Mouse (Mus musculus): ENCODE data around the gene Cacna1s. TPM values are rescaled to one million over a fixed set of nuclear protein-coding genes. Genes with fewer than 3 reads are reported as not detected.

Cacna1s gene
- polyA plus RNA-seq, 1 experiment from 2014 or later, result 0.29 TPM

DNA sequence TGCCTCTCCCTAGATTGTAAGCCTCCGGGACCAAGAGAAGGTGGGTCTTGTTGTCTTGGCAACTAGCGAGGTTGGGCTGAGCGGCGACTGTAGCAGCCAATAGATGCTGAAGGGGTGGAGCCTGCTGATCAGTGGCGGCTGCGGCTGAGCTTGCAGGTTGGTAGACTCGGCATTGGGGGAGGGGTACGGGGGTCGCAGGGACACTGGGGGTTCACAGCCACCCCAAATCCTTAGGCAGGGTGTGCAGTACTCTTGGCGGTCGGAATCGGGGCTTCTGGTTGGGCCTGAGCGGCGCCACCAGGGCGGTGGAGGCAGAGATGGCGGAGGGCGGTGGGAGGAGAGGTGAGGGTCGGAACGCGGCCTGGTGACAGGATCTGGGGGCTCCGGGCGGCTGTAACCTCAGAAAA is 34.6 kb upstream of the Cacna1s start:
- Histone ChIP-seq H3K36me3 (ENCODE audit: control insufficient read depth, insufficient read depth, low read length) (peaks cover 6% of the 10 kb centered on the region), H3K9ac (ENCODE audit: low read length) (peak overlapping the region; percentile 84), H3K4me2 (ENCODE audit: low read depth, low read length) (peak overlapping the region; percentile 76), H3K4me3 (ENCODE audit: low read length) (peak overlapping the region; percentile 86), H3K9me3 (ENCODE audit: control insufficient read depth, low read length) (no peaks in the 10 kb centered on the region), H3K27ac (ENCODE audit: low read length) (peak overlapping the region; percentile 67), H3K27me3 (ENCODE audit: control insufficient read depth, insufficient read depth, low read depth, low read length) (no peaks in the 10 kb centered on the region), H3K4me1 (replicated peaks; ENCODE audit: control insufficient read depth, insufficient read depth, low read length) (peaks cover 8% of the 10 kb centered on the region; the same call in 1 of the 2 replicates)
- under 1% methylated on average over 22 of the region's 22 CpGs for WGBS
- peak; percentile 100 for ATAC-seq (ENCODE audit: low read depth)

DNA sequence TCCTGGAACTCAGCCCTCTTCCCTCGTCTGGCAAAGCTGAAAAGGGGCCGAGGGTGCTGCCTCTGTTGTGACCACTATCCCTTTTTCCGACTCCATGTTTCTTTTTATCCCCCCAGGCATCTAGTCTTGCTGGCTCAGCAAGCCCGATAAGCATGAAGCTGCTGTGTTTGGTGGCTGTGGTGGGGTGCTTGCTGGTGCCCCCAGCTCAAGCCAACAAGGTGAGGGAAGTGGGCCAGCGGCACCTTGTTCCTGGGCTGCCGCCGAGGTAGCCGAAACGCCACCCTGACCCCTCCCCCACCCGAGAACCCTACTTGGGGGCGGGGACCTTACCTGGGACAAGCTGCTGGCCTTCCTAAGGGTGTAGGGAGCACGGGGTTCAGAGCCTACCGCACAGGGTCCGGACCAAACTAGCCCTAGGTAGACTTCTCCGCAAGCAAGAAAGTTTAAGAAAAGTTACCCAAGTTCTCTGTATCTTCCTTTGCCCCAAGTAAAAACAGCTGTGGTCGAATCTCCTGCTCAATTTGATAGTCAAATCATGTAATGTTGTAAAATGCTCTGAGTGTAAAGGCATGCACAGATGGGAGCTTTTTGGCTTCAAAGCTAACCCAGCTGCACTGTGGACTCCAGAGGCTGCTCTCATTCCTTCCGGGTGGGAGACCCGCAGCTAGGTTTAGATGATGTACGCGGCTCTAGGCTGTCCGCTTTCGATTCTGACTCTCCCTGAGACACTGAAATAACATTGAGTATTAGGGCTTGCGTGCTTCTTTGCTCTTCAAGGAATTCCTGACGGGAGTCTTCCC is 34.0 kb upstream of the Cacna1s start:
- Histone ChIP-seq H3K9me3 (ENCODE audit: control insufficient read depth, low read length) (no peaks in the 10 kb centered on the region), H3K4me3 (ENCODE audit: low read length) (peak overlapping the region; percentile 86), H3K4me2 (ENCODE audit: low read depth, low read length) (peak overlapping the region; percentile 76), H3K27ac (ENCODE audit: low read length) (peak overlapping the region; percentile 67), H3K36me3 (ENCODE audit: control insufficient read depth, insufficient read depth, low read length) (peaks cover 12% of the 10 kb centered on the region), H3K4me1 (replicated peaks; ENCODE audit: control insufficient read depth, insufficient read depth, low read length) (peaks cover 8% of the 10 kb centered on the region; the same call in 1 of the 2 replicates), H3K27me3 (ENCODE audit: control insufficient read depth, insufficient read depth, low read depth, low read length) (no peaks in the 10 kb centered on the region), H3K9ac (ENCODE audit: low read length) (peak overlapping the region; percentile 84)
- 2% methylated on average over 24 of the region's 24 CpGs for WGBS
- ATAC-seq (ENCODE audit: low read depth), result peak; percentile 57

DNA sequence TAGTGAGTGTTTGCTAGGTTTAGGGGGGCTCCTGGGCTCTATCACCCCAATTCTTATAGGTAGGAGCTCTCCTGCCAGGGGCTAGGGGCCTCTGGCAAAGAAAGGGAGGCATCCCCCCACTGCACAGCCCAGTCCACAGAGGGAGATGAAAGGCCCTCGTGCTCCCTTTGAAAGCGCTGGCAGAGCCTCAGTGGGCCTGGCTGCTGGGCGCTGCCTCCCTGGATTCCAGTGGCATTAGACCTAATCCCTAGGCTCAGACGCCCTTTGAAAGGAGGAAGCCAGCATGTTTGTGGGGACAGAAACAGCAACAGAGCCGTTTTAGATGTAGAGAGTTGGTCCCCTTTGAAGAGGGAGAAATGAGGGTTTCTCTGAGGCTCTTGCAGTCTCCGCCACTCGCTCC is 22.3 kb upstream of the Cacna1s start:
- H3K4me1 ChIP-seq (replicated peaks; ENCODE audit: control insufficient read depth, insufficient read depth, low read length), result no peaks in the 10 kb centered on the region
- WGBS, result 71% methylated on average over 7 of the region's 7 CpGs
- H3K27me3 ChIP-seq (ENCODE audit: control insufficient read depth, insufficient read depth, low read depth, low read length), result no peaks in the 10 kb centered on the region
- no peak overlapping the region for H3K9ac ChIP-seq (ENCODE audit: low read length)
- ATAC-seq (ENCODE audit: low read depth), result no peak
- no peaks in the 10 kb centered on the region for H3K9me3 ChIP-seq (ENCODE audit: control insufficient read depth, low read length)
- no peak overlapping the region for H3K27ac ChIP-seq (ENCODE audit: low read length)
- H3K36me3 ChIP-seq (ENCODE audit: control insufficient read depth, insufficient read depth, low read length), result peaks cover 38% of the 10 kb centered on the region
- no peak overlapping the region for H3K4me3 ChIP-seq (ENCODE audit: low read length)
- no peak overlapping the region for H3K4me2 ChIP-seq (ENCODE audit: low read depth, low read length)

- 51% methylated on average over 8 of the region's 8 CpGs for WGBS
- no peak for ATAC-seq (ENCODE audit: low read depth)
- Histone ChIP-seq H3K4me2 (ENCODE audit: low read depth, low read length) (no peak overlapping the region), H3K4me3 (ENCODE audit: low read length) (no peak overlapping the region), H3K27me3 (ENCODE audit: control insufficient read depth, insufficient read depth, low read depth, low read length) (no peaks in the 10 kb centered on the region), H3K27ac (ENCODE audit: low read length) (no peak overlapping the region), H3K9me3 (ENCODE audit: control insufficient read depth, low read length) (no peaks in the 10 kb centered on the region), H3K36me3 (ENCODE audit: control insufficient read depth, insufficient read depth, low read length) (peaks cover 36% of the 10 kb centered on the region), H3K4me1 (replicated peaks; ENCODE audit: control insufficient read depth, insufficient read depth, low read length) (no peaks in the 10 kb centered on the region), H3K9ac (ENCODE audit: low read length) (no peak overlapping the region)
These were observed 20.9 kb upstream of the Cacna1s start for GRCm38 (mm10) chr1:136031697-136032096.

DNA sequence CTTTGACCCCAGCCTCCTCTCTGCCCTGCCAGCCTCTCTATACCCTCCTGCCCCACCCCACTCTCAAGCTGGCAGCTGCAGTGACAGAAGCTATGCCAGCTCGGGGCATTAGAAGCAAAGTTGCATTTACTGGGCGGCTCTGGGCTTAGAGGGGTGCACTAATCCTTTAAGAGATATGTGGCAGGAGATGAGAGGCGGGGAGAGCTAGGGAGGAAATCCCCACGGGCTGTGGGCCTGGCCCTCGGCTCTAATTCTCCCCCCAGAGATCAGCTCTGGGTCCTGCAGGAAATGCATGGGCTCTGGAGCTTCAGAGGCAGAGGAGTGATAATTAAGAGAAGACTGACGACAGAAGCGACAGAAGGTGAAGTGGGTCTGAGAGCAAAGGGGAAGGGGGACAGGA is 19.6 kb upstream of the Cacna1s start:
- Histone ChIP-seq H3K4me2 (ENCODE audit: low read depth, low read length) (no peak overlapping the region), H3K9ac (ENCODE audit: low read length) (no peak overlapping the region), H3K4me1 (replicated peaks; ENCODE audit: control insufficient read depth, insufficient read depth, low read length) (no peaks in the 10 kb centered on the region), H3K36me3 (ENCODE audit: control insufficient read depth, insufficient read depth, low read length) (peaks cover 35% of the 10 kb centered on the region), H3K4me3 (ENCODE audit: low read length) (no peak overlapping the region), H3K9me3 (ENCODE audit: control insufficient read depth, low read length) (no peaks in the 10 kb centered on the region), H3K27me3 (ENCODE audit: control insufficient read depth, insufficient read depth, low read depth, low read length) (no peaks in the 10 kb centered on the region), H3K27ac (ENCODE audit: low read length) (no peak overlapping the region)
- WGBS, result 67% methylated on average over 7 of the region's 7 CpGs
- no peak for ATAC-seq (ENCODE audit: low read depth)

DNA sequence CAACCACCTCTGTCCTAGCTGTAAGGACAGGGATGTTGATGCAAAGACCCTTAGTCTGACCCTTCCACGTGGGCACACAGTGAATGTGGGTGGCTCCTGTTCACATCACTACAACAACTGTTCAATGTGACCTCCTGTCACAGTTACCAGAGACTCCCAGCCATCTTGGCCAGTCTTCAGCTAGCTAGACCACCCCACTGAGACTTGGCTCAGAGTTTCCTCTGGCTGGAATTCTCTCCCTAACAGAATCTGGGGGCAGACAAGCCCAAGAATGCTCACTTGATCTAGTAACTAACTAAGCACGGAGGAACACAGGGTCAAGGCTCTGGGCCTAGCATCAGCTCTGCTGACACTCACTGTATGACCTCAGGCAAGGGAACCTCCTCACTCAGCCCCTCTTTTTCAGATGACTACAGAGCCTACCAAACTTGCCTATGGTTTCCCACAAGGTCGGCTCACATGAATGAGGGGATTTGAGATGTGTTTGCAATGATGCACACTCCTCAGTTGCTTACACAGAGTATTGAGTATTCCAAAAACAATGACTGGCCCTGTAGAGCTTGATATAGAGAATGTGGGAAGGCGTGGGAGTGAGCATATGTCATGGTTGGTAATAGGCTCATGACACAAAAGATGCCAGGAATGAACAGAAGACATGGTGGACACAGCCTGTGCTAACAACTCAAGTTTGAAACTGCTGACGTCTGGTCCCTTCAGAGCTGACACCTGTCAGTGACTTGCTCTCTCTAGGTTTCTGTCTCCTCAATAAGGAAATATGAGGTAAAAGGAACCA is 13.6 kb upstream of the Cacna1s start:
- peaks cover 7% of the 10 kb centered on the region for H3K4me1 ChIP-seq (replicated peaks; ENCODE audit: control insufficient read depth, insufficient read depth, low read length)
- peaks cover 14% of the 10 kb centered on the region for H3K36me3 ChIP-seq (ENCODE audit: control insufficient read depth, insufficient read depth, low read length)
- WGBS, result 64% methylated on average over 5 of the region's 5 CpGs
- H3K27me3 ChIP-seq (ENCODE audit: control insufficient read depth, insufficient read depth, low read depth, low read length), result no peaks in the 10 kb centered on the region
- H3K9ac ChIP-seq (ENCODE audit: low read length), result no peak overlapping the region
- ATAC-seq (ENCODE audit: low read depth), result no peak
- H3K4me3 ChIP-seq (ENCODE audit: low read length), result no peak overlapping the region
- no peak overlapping the region for H3K27ac ChIP-seq (ENCODE audit: low read length)
- H3K4me2 ChIP-seq (ENCODE audit: low read depth, low read length), result no peak overlapping the region
- H3K9me3 ChIP-seq (ENCODE audit: control insufficient read depth, low read length), result no peaks in the 10 kb centered on the region

DNA sequence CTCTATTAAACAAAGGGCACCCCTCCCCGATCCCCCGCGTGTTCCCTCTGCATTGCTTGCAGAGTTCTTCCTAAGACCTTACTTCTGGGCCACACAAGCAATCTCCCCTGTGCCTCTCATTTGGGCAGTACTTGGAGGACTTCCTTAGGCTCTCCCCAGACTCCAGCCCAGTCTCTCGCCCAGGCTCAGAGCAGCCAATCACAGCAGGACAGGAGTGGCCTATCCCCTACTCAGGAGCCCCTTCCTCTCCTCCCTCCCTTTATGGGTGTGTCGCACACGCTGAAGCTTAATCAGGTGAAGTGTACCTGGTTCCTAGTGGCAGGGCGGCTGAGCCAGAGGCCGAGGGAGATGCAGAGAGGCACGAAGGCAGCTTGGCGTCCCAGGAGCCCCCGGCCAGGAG is 12.1 kb upstream of the Cacna1s start:
- no peaks in the 10 kb centered on the region for H3K36me3 ChIP-seq (ENCODE audit: control insufficient read depth, insufficient read depth, low read length)
- no peaks in the 10 kb centered on the region for H3K9me3 ChIP-seq (ENCODE audit: control insufficient read depth, low read length)
- H3K4me3 ChIP-seq (ENCODE audit: low read length), result no peak overlapping the region
- H3K27me3 ChIP-seq (ENCODE audit: control insufficient read depth, insufficient read depth, low read depth, low read length), result no peaks in the 10 kb centered on the region
- WGBS, result 11% methylated on average over 11 of the region's 11 CpGs
- H3K4me1 ChIP-seq (replicated peaks; ENCODE audit: control insufficient read depth, insufficient read depth, low read length), result peaks cover 7% of the 10 kb centered on the region
- H3K27ac ChIP-seq (ENCODE audit: low read length), result no peak overlapping the region
- peak; percentile 91 for ATAC-seq (ENCODE audit: low read depth)
- H3K9ac ChIP-seq (ENCODE audit: low read length), result no peak overlapping the region
- no peak overlapping the region for H3K4me2 ChIP-seq (ENCODE audit: low read depth, low read length)

DNA sequence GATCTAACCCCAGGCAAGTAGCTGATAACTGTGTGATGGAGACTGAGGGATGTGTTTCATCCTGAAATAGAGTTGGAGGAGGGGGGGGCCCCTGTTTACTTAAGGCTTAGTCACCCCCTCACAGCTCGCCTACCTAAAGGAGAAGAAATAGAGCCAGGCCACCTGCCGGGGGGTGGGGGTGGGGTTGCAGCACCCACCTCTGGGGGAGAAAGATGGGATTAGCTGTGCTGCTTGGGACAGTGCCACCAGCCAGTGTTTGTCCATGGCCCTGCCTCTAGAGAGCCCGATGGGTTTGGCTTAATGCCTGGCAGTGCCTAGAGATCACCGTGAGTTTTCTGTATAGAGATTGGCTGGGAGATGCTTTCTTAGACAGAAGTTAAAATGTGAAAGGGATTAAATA is 11.7 kb upstream of the Cacna1s start:
- Histone ChIP-seq H3K4me3 (ENCODE audit: low read length) (no peak overlapping the region), H3K4me1 (replicated peaks; ENCODE audit: control insufficient read depth, insufficient read depth, low read length) (peaks cover 7% of the 10 kb centered on the region), H3K4me2 (ENCODE audit: low read depth, low read length) (no peak overlapping the region), H3K27me3 (ENCODE audit: control insufficient read depth, insufficient read depth, low read depth, low read length) (no peaks in the 10 kb centered on the region; the same call in 1 of the 2 replicates), H3K9me3 (ENCODE audit: control insufficient read depth, low read length) (no peaks in the 10 kb centered on the region), H3K36me3 (ENCODE audit: control insufficient read depth, insufficient read depth, low read length) (no peaks in the 10 kb centered on the region), H3K9ac (ENCODE audit: low read length) (no peak overlapping the region), H3K27ac (ENCODE audit: low read length) (no peak overlapping the region)
- WGBS, result 11% methylated on average over 4 of the region's 4 CpGs
- peak; percentile 44 for ATAC-seq (ENCODE audit: low read depth)

GRCm38 (mm10) chr1:136045774-136046173 is 6.8 kb upstream of the Cacna1s start:
- no peaks in the 10 kb centered on the region for H3K36me3 ChIP-seq (ENCODE audit: control insufficient read depth, insufficient read depth, low read length)
- no peaks in the 10 kb centered on the region for H3K9me3 ChIP-seq (ENCODE audit: control insufficient read depth, low read length)
- H3K4me1 ChIP-seq (replicated peaks; ENCODE audit: control insufficient read depth, insufficient read depth, low read length), result peaks cover 8% of the 10 kb centered on the region
- no peak overlapping the region for H3K4me3 ChIP-seq (ENCODE audit: low read length)
- ATAC-seq (ENCODE audit: low read depth), result peak; percentile 24; the same call in 1 of the 2 replicates
- H3K4me2 ChIP-seq (ENCODE audit: low read depth, low read length), result no peak overlapping the region
- no peak overlapping the region for H3K9ac ChIP-seq (ENCODE audit: low read length)
- H3K27ac ChIP-seq (ENCODE audit: low read length), result no peak overlapping the region
- H3K27me3 ChIP-seq (ENCODE audit: control insufficient read depth, insufficient read depth, low read depth, low read length), result peaks cover 24% of the 10 kb centered on the region
- 16% methylated on average over 4 of the region's 4 CpGs for WGBS

Measured in lung, embryonic 16.5 days (tissue).